Mouse (Mus musculus) CH12.LX (cell line): ENCODE measurements around the gene Dop1a. TPM values are rescaled to one million over a fixed set of nuclear protein-coding genes. Genes with fewer than 3 reads are reported as not detected.

Experiments used
- DNase-seq: peaks from one replicate; pipeline ENCODE4 v3.0.0-alpha.2; 2013; ENCODE audit errors: extremely low read depth
- H3K27ac ChIP-seq: 2 replicates; pipeline ENCODE4 v1.5.1; 2012; ENCODE audit warnings: low read depth, mild to moderate bottlenecking, control low read depth, moderate library complexity; ENCODE audit not compliant: insufficient read depth
- H3K27me3 ChIP-seq: replicated peaks from 2 replicates; pipeline ENCODE3; 2012; ENCODE audit warnings: inconsistent platforms
- H3K36me3 ChIP-seq, 2 experiments: replicated peaks in 1 of 2; 2 replicates each; pipeline versions ENCODE3 to v1.6.1; 2012; ENCODE audit warnings: inconsistent platforms in 1 of 2, low read length in 1 of 2, mild to moderate bottlenecking in 1 of 2, mixed read lengths in 1 of 2, moderate library complexity in 1 of 2; ENCODE audit not compliant: control insufficient read depth in 1 of 2, insufficient read depth in 1 of 2
- H3K4me1 ChIP-seq, 2 experiments: 2 replicates each; pipeline ENCODE4 v1.6.1; 2012; ENCODE audit warnings: inconsistent platforms in 1 of 2, moderate library complexity in 1 of 2; ENCODE audit not compliant: insufficient read depth in 2 of 2, control insufficient read depth in 1 of 2
- H3K4me2 ChIP-seq: 2 replicates; pipeline ENCODE4 v1.6.1; 2012; ENCODE audit warnings: low read depth, mild to moderate bottlenecking, control low read depth; ENCODE audit not compliant: poor library complexity, insufficient read depth, severe bottlenecking
- H3K4me3 ChIP-seq, 3 experiments: fragments of 150-350 bp in 1 of 3; sonication (generic) in 1 of 3; replicated peaks in 1 of 3; 2 replicates each; pipeline versions ENCODE3 to v1.5.1; 2011 to 2012; ENCODE audit warnings: low read depth in 2 of 3, low read length in 2 of 3, mild to moderate bottlenecking in 2 of 3, moderate library complexity in 2 of 3, control low read depth in 1 of 3, improper control_type of control experiment in 1 of 3, inconsistent platforms in 1 of 3, mixed read lengths in 1 of 3; ENCODE audit not compliant: poor library complexity in 1 of 3
- H3K79me2 ChIP-seq: replicated peaks from 2 replicates; pipeline ENCODE4 v1.6.1; 2012; ENCODE audit warnings: mild to moderate bottlenecking, moderate library complexity; ENCODE audit not compliant: control insufficient read depth, poor library complexity, insufficient read depth, severe bottlenecking; ENCODE audit errors: extremely low read depth
- H3K9ac ChIP-seq: 2 replicates; pipeline ENCODE4 v1.6.1; 2012; ENCODE audit warnings: low read depth, mild to moderate bottlenecking, control low read depth, moderate library complexity; ENCODE audit not compliant: insufficient read depth
- H3K9me3 ChIP-seq: replicated peaks from 2 replicates; pipeline ENCODE3; 2012; ENCODE audit warnings: low read length, inconsistent platforms, mixed read lengths
- CHD1 ChIP-seq: IDR thresholded peaks from 2 replicates; pipeline ENCODE4 v1.6.1; 2012; ENCODE audit warnings: low read depth, low read length, improper control_type of control experiment, inconsistent platforms
- CTCF ChIP-seq, 2 experiments: IDR thresholded peaks in 1 of 2; conservative IDR thresholded peaks in 1 of 2; 2 replicates each; pipeline ENCODE4 v1.5.1; 2011 to 2012; ENCODE audit warnings: low read depth in 2 of 2, low read length in 2 of 2, improper control_type of control experiment in 1 of 2, inconsistent platforms in 1 of 2, mild to moderate bottlenecking in 1 of 2, moderate library complexity in 1 of 2
- GABPA ChIP-seq: IDR thresholded peaks from 2 replicates; pipeline ENCODE4 v1.6.1; 2012; ENCODE audit warnings: low read depth, low read length, improper control_type of control experiment, inconsistent platforms; ENCODE audit not compliant: insufficient replicate concordance
- IRF4 ChIP-seq: IDR thresholded peaks from 2 replicates; pipeline ENCODE4 v1.6.1; 2014; ENCODE audit warnings: low read depth, mild to moderate bottlenecking, inconsistent platforms, low read length, improper control_type of control experiment
- KAT2A ChIP-seq: IDR thresholded peaks from 2 replicates; pipeline ENCODE4 v1.6.1; 2012; ENCODE audit warnings: low read length, improper control_type of control experiment, inconsistent platforms; ENCODE audit not compliant: insufficient replicate concordance
- MAX ChIP-seq: IDR thresholded peaks from 2 replicates; pipeline ENCODE4 v1.6.1; 2011; ENCODE audit warnings: low read length, improper control_type of control experiment
- MYC ChIP-seq: IDR thresholded peaks from 2 replicates; pipeline ENCODE4 v1.6.1; 2011; ENCODE audit warnings: low read depth, mild to moderate bottlenecking, improper control_type of control experiment, low read length
- POLR2AphosphoS2 ChIP-seq: IDR thresholded peaks from 2 replicates; pipeline ENCODE4 v1.6.1; 2011; ENCODE audit warnings: low read depth, low read length, improper control_type of control experiment
- SMC3 ChIP-seq: IDR thresholded peaks from 2 replicates; pipeline ENCODE4 v1.6.1; 2011; ENCODE audit warnings: low read depth, low read length, improper control_type of control experiment
- TCF12 ChIP-seq: IDR thresholded peaks from 2 replicates; pipeline ENCODE4 v1.6.1; 2014; ENCODE audit warnings: low read depth, mild to moderate bottlenecking, inconsistent platforms, low read length, improper control_type of control experiment
- ZKSCAN1 ChIP-seq: IDR thresholded peaks from 2 replicates; pipeline ENCODE4 v1.6.1; 2012; ENCODE audit warnings: low read depth, inconsistent platforms, low read length, improper control_type of control experiment, borderline replicate concordance
- ZNF384 ChIP-seq: IDR thresholded peaks from 2 replicates; pipeline ENCODE4 v1.6.1; 2012; ENCODE audit warnings: low read depth, low read length, improper control_type of control experiment, inconsistent platforms
- dilution Hi-C: fragments of 300-500 bp; cut with MboI; formaldehyde crosslinking; loops from 2 replicates; pipeline ENCODE4 v1.14.3; 2020; ENCODE audit warnings: low sequenced_read_pairs; ENCODE audit not compliant: extremely low pct_unique_long_range_greater_than_20kb, extremely low pct_ligation_motif_present
- in situ Hi-C: fragments of 300-500 bp; cut with MboI; formaldehyde crosslinking; loops from 3 replicates; pipeline ENCODE4 v1.14.3; 2019; ENCODE audit warnings: low sequenced_read_pairs, low pct_ligation_motif_present, low pct_unique_long_range_greater_than_20kb, mixed read lengths
- polyA plus RNA-seq: library from polyadenylated mRNA; unstranded; fragments of >175 nt; gene quantifications from 2 replicates; pipeline ENCODE4 v1.2.1, GENCODE M21; 2012; ENCODE audit warnings: low read depth; ENCODE audit not compliant: insufficient read length
- total RNA-seq, 2 experiments: library from RNA; depleted of rRNA; stranded (reverse); fragments of 300-350 nt in 1 of 2; fragments of >200 nt in 1 of 2; gene quantifications; 2 replicates each; pipeline ENCODE4 v1.2.3; 2012 to 2014

Dop1a gene
- total and polyA plus RNA-seq, 3 experiments, result 15.0 to 19.0 (median 16.1) TPM

DNA sequence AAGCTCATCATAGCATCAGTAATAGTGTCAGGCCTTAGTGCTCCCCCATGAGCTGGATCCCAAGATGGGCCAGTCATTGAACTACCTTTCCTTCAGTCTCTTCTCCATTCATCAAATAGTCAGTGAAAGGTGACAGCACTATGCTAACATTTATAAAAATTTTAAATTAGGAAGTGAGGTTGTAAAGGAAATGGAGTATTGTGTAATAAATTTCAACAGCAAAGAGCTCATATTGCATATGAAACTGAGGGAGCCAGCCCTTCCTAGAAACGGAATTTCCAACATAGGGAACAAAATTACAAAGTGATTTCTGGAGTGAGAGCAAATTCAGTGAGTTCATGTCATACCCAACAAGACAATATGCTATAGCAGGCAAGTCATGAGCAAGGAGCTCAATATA lies 77.6 kb downstream of the Dop1a start (continued):
- no peak for TF ChIP-seq KAT2A

DNA sequence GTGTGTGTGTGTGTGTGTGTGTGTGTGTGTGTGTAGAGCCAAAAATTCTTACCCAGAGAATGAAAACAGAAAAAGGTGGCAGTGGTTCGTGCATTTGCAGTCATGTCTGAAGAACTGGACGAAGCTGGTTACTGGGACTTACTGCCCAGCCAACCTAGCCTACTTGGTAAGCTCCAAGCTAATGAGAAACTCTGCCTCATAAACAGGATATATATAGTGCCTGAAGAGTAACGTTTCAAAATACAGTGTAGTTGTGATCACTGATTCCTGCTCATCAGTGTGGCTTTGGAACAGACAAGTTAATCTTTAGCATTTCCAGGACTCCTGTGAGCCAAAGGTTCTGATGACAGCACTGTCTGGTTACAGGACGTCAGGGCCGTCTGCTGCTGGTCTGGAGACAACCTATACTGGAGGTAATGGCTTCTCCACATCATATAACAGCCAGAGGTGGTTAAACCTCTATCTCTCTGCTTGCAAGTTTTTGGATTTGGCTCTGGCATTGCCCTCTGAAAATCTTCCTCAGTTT lies 82.7 kb downstream of the Dop1a start:
- Histone ChIP-seq H3K9me3 (no peaks in the 10 kb centered on the region), H3K27ac (no peak overlapping the region), H3K36me3 (peaks cover 60 to 84% of the 10 kb centered on the region in 2 experiments), H3K4me2 (no peak overlapping the region), H3K4me1 (no peaks in the 10 kb centered on the region), H3K27me3 (no peaks in the 10 kb centered on the region), H3K79me2 (no peaks in the 10 kb centered on the region), H3K4me3 (no peak overlapping the region), H3K9ac (no peak overlapping the region)
- DNase-seq, result no peak
- dilution Hi-C loops (no loop called here), in situ Hi-C loops (loop anchor here (25.0 kb wide), 1 partner anchor 812 kb away; the partner anchor contains the start of gene Ibtk)
- TF ChIP-seq CTCF (conservative IDR thresholded peaks at IDR 0.05 in 1 of 2, IDR thresholded peaks at IDR 0.05 in 1 of 2; ENCODE audit: low read depth in 2 of 2, low read length in 2 of 2) (no peak), SMC3 (no peak), ZKSCAN1 (no peak), CHD1 (no peak), MAX (no peak), GABPA (no peak), IRF4 (no peak), TCF12 (no peak)

DNA sequence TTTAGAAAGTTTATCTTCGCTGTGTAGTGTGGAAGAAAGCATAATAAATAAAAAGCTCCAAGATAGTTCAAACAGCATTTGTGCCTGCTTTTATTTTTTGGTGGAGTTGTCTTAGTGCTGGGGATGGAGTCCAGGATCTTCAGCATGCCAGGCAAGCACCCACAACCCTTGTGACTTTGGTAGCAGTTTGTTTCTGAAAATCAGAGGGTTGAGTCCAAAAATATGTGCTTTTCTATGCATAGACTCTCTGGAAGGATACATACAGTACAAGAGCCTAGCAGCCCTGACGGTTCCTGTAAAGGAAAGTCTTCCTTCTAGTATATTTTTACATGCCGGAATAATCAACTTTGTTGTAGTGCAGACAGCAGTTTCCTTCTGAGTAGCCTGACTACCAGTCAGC lies 83.8 kb downstream of the Dop1a start:
- Histone ChIP-seq H3K36me3 (peaks cover 62 to 86% of the 10 kb centered on the region in 2 experiments), H3K79me2 (no peaks in the 10 kb centered on the region), H3K4me1 (no peaks in the 10 kb centered on the region), H3K4me2 (no peak overlapping the region), H3K9me3 (no peaks in the 10 kb centered on the region), H3K4me3 (no peak overlapping the region), H3K27me3 (no peaks in the 10 kb centered on the region), H3K27ac (no peak overlapping the region), H3K9ac (no peak overlapping the region)
- dilution Hi-C loops (no loop called here), in situ Hi-C loops (loop anchor here (25.0 kb wide), 1 partner anchor 813 kb away; the partner anchor contains the start of gene Ibtk)
- DNase-seq, result no peak
- no peak for TF ChIP-seq CHD1
- TF ChIP-seq ZNF384, result no peak
- no peak for TF ChIP-seq CTCF (conservative IDR thresholded peaks at IDR 0.05 in 1 of 2, IDR thresholded peaks at IDR 0.05 in 1 of 2; ENCODE audit: low read depth in 2 of 2, low read length in 2 of 2)
- TF ChIP-seq KAT2A, result no peak

DNA sequence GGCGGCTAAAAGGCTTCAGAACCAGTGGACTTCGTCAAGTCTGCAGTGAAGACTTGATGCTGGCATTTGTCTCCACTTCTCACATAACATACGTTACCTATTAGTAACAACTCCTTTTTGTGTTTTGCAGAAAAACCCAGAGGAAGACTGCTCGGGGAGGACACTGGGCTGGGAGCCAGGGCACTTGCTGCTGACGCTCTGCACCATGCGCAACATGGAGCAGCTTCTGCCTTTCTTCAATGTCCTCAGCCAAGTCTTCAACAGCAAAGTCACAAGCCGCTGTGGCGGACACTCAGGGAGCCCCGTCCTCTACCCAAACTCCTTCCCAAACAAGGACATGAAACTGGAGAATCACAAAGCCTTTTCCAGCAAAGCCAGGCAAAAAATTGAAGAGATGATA lies 86.9 kb downstream of the Dop1a start:
- no peak for DNase-seq
- peaks cover 66 to 90% of the 10 kb centered on the region in 2 experiments for H3K36me3 ChIP-seq

More for the DNA sequence above, 86.9 kb downstream of the Dop1a start:
- Histone ChIP-seq H3K9me3 (no peaks in the 10 kb centered on the region), H3K4me2 (no peak overlapping the region), H3K27ac (no peak overlapping the region), H3K4me3 (no peak overlapping the region), H3K4me1 (no peaks in the 10 kb centered on the region), H3K9ac (no peak overlapping the region), H3K27me3 (no peaks in the 10 kb centered on the region), H3K79me2 (no peaks in the 10 kb centered on the region)
- no peak for TF ChIP-seq MYC
- TF ChIP-seq POLR2AphosphoS2, result 0 out of 2 replicates have a peak, but pooled peaks have one; percentile 24
- in situ Hi-C loops (loop anchor here (25.0 kb wide), 1 partner anchor 817 kb away; the partner anchor contains the start of gene Ibtk), dilution Hi-C loops (no loop called here)
